Mouse (Mus musculus) adipocyte (in vitro differentiated cells): ENCODE measurements at regions not wholly inside any gene's neighbourhood (a gene's known extent, or its start where the extent isn't known, plus 50 kb on each side); places are given as distances from the start of the nearest gene placed in this dataset.
A peak's percentile ranks its signal among the peaks of the same experiment; 100 is the strongest.

Source experiments
- DNase-seq: peaks from one replicate; pipeline ENCODE4 v3.0.0-alpha.2; 2016; ENCODE audit warnings: low spot score

DNA sequence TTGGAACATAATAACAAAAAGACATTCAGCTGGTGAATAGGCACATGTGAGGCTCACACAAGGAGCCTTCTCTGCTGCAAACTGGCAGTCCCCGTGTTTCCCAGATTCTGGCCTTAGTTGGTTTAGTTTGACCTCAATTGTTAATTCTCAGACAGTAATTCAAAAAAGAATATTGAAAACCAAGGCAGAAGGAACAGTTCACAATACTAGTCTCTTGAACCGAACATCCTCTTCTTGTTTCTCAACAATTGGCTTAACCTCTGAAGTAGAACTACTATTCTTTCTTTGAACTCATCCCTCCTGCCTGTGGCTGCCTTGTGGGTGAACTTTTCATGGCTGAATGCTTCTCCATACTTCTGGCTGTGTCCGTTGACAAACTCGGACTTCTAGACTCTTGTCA, 110.4 kb upstream of the Neil3 start:
- DNase-seq, result no peak

DNA sequence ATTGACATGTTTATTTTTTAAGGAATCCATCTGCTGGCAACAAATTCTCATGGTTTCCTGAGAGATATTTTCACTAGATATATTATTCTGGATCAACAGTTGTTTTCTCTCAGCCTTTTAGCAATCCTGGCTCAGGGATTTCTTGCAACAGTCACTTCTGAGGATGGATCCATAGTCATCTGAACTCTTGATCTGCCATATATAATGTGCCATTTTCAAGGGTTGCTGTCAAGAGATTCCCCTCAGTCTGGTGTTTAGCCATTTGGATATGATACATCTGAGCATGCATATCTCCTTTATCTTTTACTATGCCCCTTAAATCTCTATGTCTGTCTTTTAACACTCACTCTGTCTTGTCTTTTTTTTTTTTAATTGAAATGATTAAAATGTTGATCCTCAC, 130.3 kb upstream of the Neil3 start:
- no peak for DNase-seq

DNA sequence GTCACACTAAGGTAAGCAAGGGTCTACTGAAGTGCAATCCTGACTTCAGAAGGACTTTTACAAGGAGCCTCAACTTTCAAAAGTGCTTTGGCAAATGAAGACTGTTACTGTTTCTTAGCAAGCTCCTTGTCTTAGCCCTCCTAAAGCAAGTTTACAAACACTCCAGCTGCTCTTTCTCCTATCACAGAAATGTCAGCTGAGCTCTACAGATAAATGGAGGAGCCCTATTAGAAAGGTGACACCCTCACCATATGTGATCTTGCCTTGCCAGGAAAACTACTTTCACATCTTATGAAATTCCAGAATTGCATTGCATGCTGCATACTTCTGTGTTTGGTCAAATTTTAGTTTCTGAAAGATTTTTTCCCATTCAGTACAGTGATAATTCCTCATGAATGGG, 136.6 kb upstream of the Neil3 start:
- no peak for DNase-seq

DNA sequence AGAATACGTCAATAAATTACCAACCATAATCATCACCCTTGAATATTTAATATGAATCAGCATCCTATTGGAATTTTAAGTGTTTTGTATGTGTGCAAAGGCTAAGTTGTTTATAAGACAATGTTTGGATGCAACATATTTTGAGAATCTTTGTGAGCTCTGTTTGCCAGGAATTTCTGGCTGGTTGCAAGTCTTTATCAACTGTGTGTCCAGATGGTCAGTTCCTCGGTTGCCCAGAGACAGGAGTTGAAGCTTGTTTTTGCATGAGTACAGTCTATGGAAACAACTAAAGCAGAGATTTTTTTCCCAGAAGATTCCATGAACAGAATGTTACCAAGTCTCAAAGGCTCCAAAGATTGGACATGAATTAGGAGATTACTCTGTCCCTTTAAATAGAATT, 142.0 kb upstream of the Neil3 start:
- DNase-seq, result peak; percentile 14

DNA sequence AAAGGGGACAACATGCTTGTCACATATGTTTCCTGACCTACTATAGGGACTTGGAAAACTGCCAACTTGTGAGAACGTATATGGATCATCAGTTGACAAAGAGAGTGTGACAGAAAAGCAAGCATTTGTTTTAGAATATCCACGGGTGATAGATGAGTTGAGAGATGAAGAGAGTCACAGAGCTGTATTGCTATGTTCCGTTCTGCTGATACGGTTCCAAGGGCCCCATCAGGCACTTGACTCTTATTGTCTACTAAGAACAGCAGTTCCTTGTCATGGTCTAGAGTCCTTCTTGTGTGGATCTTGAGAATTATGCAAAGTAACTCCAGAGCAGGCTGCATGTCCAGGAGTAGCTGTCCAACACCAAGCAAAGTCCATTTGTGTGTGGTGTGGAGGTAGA, 143.0 kb upstream of the Neil3 start:
- no peak for DNase-seq

DNA sequence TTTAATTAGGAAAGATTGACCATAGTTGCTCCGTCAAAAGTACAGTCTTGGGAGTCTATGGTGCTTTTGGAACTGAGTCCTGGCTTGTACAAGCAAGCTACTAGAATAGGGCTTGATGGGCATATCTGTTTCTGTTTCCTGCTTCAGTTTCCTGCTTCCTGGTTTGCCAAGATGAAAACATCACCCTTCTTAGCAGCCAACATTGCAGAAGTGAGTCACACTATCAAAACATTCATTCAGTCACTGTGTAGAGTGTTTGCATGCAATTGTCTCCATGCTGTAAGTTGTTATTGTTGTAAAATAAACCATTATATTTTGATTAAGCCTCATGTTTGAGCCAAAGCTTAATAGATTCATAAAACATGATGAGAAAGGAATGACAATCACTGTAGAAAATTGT, 149.3 kb upstream of the Neil3 start:
- no peak for DNase-seq

DNA sequence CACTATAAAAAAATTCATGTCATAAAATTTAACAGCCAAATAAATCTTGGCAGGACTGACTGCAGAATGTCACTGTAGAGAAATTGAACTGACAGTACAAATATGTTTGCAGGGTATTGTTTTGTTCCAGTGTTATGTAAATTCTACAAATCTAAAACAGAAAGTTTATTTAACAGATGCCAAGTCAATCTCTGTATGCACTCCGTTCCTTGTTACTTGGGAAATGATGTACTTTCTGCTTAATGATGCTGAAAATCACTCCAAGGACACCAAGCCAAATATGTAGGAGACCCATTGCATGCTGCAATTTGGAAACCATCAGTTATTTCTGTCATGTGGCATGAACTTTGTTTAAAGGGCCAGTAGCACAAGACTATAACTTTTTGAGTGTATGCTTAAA, 182.3 kb upstream of the Neil3 start:
- DNase-seq, result peak; percentile 36

DNA sequence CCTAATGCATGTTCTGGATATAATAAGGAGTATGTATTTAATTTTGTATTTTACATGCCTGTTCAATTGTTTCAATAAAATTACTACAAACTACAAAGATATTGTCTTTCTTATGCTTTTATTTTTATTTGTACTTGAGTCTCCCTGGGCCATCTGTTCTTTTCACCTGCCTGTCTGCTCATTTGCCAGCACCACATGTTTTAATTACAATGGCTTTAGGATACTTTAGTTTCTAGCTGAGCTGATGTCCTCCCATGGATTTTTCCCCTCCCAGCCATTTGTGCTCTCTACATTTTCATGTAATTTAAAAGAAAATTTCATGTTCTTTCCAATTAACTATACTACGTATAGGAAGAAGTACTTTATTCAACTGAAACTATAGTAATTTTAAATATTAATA, 188.5 kb upstream of the Neil3 start:
- no peak for DNase-seq

DNA sequence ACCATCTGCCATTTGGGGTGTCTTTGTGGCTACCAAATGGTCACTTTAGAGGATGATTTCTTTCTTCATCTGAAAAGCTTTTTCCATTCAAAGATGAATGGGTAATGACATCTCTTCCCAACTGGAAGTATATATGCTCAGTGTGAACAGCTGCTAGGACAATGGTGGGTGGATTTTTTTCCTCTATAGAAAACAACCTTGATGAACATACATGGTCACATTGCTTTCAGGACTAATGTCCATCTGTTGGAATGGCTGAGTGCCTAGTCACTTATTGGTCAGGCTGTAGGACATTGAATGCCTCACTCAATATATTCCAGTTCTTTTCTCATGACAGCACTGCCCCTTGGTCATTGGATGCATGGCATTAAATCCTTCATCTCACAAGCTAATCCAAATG, 209.0 kb upstream of the Neil3 start:
- no peak for DNase-seq

DNA sequence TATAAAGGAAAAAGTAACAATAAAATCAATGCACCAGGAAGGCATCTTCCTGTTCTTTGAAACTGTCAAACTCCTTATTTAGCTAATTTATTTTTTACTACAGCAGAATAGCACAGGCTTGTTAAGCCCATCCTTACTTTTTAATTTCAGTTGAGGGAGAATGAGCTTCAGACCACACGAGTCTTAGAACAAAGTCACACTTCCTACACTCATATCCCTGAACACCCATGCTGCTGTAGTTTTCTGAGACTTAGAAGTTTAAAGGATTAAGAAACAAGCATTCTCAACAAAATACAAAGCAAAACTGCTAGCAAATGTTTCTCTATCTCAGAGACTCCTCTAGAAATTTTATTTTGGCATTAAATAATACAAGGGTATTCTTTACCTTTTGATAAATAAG, 208.8 kb upstream of the Vegfc start:
- no peak for DNase-seq

DNA sequence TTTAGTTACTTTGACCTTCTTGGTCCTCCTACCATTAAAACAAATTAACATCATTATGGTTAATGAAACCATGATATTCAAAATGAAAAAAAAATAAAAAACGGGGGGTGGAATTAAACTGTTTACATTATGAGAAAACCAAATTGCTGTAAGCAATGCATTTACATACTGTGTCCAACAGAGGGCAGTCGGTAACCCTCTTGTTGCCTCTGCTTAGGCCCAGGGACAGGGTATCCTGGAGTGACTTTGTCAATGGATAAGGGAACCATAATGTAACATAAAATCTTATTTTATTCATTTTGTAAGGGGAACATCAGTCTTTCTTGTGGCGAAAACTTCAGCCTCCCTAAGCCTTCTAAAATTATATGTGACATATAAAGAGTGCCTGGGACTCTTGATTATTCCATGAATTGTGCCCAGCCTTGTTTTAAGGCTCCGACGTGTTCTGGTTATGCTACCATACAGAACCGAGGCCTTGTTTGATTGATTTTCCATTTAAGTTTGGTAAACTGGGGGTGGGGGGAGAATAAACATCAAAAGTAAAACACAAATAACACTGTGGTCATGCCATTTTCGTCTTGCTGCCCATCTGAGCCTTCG, 207.3 kb upstream of the Vegfc start:
- DNase-seq, result peak; percentile 65

DNA sequence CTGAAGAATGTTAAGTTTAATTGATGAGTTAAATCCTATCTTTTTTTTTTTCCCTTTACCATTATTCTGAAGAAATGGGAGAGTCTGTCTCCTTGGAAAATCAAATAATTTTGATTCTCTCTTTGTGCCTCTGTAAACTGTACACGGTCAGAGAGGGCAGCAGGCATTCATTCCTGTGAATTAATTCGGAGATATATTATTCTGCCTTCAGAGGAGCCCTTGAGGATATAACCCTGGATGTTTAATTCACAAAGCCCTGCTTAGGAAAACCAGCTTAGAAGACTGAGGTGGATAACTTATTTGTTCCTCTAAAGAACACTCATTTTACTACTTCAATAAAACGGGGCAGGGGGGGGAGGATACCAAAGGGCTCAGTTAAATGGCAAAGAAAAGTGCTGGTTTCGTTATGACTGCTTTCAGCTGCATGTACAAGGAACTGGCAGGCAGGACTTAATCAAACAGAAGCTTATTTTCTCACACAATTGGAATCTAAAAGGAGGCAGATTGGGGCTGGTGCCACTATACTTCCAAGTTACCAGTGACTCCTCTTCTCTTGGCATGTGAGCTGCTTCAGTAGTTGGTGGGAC, 205.3 kb upstream of the Vegfc start:
- DNase-seq, result no peak

DNA sequence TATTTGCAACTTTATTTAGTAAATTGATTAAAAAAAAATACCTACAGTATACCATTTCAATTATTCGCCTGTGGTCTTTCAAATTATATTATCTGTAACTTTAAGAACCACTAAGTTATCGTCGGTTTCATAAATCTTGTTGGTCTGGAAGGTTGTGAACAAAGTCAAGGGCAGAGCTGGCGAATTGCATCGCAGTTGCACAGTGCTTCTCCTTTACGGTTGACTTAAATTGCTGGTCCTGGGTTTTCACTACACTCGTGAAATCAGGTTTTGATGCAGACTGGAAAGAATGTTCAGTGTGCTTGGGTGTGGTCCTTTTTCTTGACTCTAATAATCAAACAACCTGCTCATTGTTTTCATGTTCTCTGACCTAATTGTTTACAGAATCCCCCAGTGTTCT, 198.6 kb upstream of the Vegfc start:
- no peak for DNase-seq

DNA sequence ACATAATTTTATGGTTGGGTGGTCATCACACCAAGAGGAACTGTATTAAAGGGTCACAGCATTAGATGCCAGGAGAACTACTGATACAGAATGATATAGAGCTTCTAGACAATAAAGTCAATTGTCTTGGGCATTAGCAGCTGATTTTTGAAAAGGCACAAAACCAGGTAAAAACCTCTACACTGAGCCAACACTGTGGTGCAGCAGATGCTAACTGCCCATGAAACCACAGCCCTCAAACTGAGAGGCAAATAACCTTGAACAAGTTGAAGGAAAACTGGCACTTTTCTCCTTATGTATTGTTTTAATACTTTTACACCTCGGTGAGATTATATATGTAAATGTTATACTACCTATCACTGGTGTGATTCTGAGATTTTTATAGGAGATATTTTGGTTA, 195.9 kb upstream of the Vegfc start:
- DNase-seq, result no peak

DNA sequence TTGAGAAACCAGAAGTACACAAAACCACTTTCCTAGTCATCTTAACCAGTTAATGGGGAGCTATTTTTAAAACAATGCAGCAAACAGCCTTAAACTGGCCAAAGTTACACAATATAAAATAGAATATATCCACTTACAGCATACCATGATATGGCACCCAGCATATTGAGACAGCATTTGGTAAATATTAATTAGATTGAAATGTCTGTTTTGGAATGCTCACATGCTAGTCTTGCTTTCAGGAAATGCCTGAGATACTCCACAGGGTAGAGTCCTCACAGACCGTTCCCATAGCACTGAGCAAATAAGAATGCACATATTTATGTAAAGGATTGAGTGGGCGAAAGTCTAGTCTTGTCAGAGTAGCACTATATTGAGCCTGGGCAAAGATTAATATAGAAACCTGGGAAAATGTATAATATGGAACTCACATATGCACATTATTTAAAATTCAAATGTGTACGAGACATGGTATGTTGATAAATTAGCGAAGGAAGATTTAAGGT, 185.1 kb upstream of the Vegfc start:
- DNase-seq, result no peak

DNA sequence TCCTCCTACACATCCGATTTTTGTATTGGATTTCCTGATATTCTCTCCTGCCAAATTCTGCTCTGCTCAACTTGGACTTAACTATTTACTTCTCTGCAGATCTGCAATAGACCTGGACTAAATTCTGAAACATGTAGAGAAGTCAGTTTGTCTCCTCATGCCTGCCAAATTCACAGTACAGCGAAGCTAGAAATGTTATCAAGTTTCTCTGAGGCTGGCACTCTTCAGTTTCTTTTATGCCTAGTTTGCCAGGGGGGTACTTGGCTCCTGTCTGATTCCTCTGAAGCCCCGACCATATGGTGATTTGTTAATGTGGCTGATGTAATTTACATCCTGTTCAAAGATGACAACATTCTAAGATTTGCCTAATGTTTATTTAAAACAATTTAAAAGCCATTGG, 184.6 kb upstream of the Vegfc start:
- no peak for DNase-seq

DNA sequence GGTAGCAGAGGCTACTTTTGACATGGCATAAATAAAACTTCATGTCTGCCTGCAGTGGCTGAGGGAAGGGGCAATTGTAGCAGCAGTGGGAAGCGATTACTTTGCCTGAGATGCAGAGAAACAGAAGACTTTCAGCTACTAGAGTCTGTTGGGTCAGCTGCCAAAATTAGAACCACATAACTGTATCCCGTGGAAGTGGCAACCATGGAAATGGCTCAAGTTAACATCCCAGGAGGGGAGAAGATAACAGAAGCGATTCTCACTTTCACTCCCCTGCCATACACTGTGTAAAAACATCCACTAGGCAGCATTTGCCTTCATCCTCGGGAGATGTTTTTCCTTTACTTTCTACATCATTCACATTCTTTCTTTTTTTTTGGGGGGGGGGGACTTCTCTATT, 155.1 kb upstream of the Vegfc start:
- no peak for DNase-seq

DNA sequence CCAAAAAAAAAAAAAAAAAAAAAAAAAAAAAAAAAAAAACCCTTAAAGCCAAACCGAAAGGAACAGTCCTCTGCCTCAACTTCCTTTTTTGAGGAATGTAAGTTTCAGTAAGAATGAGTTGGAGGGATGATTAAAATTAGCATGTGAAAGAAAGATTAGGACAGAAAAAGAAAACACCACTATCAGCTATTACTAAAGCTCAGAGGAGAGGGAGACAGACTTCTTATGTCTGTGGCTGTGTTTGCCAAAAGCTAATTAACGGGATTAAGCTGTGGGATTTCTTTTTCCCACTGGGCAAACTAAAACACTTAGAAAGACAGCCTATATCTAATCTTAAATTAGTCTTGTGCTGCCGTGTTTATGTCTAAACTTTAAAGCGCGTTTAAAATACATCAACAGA, 146.7 kb upstream of the Vegfc start:
- DNase-seq, result no peak

DNA sequence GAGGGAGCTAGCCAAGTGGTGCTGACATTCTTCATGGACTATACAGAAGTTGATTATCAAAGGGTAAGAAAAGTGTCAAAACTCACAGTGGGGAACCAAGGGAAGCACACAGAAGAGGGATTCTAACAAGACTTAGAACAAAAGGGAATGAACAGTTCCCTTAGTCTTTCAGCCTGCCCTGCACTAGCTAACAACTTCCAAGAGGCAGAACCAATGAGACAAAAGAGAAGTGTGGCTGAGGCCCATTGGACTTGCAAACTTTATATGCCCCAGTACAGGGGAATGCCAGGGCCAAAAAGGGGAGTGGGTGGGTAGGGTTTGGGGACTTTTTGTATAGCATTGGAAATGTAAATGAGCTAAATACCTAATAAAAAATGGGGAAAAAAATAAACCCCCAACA, 139.0 kb upstream of the Vegfc start:
- no peak for DNase-seq

DNA sequence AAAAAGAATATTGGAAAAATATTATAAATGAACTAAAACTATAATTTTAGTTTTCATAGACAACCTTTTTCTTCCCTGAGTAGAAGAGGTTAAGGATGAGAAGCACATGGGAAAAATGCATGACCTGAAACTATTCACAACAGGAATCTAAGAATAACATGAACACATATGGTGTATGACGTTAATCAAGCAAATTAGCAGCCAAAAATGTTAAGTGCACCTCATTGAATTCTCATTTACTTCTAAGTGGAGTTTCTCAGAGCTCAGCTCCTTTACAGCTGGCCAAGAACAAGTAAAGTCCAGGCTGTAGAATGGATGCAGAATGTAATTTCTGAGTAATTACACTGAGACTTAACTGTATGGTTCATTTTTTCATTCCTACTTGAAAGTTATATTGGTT, 137.9 kb upstream of the Vegfc start:
- DNase-seq, result no peak

DNA sequence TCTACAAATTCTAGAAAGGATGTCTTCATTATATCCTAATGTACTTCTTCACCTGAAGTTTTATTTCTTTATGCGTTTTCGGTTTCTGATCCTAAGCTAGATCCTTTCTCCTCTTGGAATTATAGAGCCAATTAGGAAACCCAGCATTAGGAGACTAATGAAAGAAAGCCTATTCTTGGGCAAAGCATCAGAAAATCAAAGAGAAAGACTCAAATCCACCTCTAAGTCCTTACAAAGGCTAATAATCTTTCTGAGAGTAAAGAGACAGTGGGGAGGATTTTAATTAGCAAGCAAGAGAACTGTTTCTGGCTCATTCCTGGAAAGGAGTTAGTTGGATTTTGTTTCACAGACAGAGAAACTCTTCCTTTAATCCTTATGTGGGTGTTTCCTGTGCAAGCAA, 136.3 kb upstream of the Vegfc start:
- DNase-seq, result no peak

DNA sequence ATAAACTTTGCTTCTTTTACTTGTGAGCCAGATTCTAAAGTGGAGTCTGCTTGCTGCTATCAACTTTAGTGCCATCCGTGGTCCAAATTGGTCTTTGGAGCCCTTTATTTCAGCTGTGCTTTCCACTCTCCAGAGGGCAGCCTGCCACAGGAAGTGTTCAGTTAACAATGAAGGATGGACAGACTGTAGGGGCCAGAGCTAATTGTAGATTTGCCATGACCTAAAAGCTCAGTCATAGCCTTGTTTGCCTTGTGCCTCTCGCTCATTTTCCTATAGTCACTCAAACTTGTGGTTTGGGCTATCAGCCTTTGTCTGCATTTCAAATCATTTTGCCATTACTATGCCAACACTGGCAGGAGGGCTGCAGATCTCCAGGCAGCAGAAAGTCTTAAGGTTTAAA, 131.8 kb upstream of the Vegfc start:
- no peak for DNase-seq

DNA sequence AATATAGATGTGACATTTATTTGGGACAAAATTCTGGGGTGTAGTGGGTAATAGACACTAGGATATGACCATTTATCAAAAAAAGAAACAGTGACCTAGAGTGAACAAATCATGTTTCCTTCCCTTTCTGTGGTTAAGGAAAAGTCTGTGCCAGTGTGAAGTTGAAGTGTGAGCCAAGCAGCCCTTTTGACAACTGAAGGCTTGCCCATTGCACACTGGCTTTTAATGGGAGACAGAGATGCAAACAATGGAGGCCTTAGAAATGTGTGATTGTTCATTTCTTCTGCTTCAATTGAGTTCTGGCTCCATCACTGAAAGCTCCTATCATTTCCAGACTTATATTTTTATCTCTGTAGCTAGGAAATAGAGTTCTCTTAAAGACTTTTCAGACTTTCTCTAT, 130.0 kb upstream of the Vegfc start:
- DNase-seq, result no peak

DNA sequence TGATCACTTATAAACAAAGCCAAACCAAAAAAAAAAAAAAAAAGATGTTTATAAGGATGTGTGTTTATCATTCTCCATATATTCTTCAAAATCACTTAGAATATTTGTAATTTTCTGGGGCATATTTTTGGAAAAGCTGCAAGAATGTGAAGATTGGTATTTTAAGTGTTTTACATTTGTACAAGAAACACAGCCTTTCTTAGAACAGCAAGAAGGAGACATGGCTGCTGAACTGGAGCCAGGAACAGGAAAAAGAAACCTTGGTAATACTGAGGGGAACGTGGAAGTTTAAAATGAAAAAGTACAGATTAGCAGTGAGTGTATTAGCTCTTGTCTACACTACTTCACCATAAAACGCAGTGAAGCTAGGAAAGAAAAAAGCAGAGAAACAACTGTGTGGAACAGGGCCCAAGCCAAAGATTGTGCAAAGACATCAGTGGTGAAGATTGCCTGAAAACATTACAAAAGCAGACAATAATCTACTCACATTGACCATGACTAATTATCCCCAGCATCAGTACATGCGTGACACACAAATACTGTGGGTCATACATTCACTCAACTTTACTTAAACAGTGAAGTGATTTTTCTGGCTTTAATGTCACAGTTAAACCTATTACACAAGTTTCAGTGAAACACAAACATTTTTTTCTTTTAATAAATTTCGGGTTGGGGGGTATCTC, 122.8 kb upstream of the Vegfc start:
- DNase-seq, result peak; percentile 7
